Mouse (Mus musculus): Measurements from ENCODE around the gene Fam117a.
A peak's percentile ranks its signal among the peaks of the same experiment; 100 is the strongest.

Fam117a gene

GRCm38 (mm10) chr11:95336568-95337128, at the start of gene Fam117a:
TSS of gene Fam117a (plus strand) at chr11:95337018.
- peak; percentile 96 for DNase-seq (ENCODE audit: low read depth, low spot score)

- DNase-seq (ENCODE audit: low read depth, low spot score): no peak
These were observed 44.8 kb upstream of the Fam117a start for GRCm38 (mm10) chr11:95291998-95292397.

GRCm38 (mm10) chr11:95293017-95293624, 43.7 kb upstream of the Fam117a start:
- no peak for DNase-seq (ENCODE audit: low read depth, low spot score)

- DNase-seq (ENCODE audit: low read depth, low spot score): no peak
These were observed 41.1 kb upstream of the Fam117a start for GRCm38 (mm10) chr11:95295736-95296135.

GRCm38 (mm10) chr11:95298146-95298545, 38.7 kb upstream of the Fam117a start:
- DNase-seq (ENCODE audit: low read depth, low spot score): peak; percentile 55

- DNase-seq (ENCODE audit: low read depth, low spot score): no peak
These were observed 36.9 kb upstream of the Fam117a start for GRCm38 (mm10) chr11:95299886-95300285.

GRCm38 (mm10) chr11:95301772-95302171, 35.0 kb upstream of the Fam117a start:
- DNase-seq (ENCODE audit: low read depth, low spot score): no peak

- no peak for DNase-seq (ENCODE audit: low read depth, low spot score)
These were observed 31.2 kb upstream of the Fam117a start for GRCm38 (mm10) chr11:95305600-95305999.

- DNase-seq (ENCODE audit: low read depth, low spot score): no peak
These were observed 29.3 kb upstream of the Fam117a start for GRCm38 (mm10) chr11:95307526-95307925.

GRCm38 (mm10) chr11:95309510-95310006, 27.3 kb upstream of the Fam117a start:
- peak; percentile 98 for DNase-seq (ENCODE audit: low read depth, low spot score)

GRCm38 (mm10) chr11:95310007-95310647, 26.7 kb upstream of the Fam117a start, which contains the start of gene Kat7:
TSS of gene Kat7 (minus strand) at chr11:95310246.
- peak; percentile 99 for DNase-seq (ENCODE audit: low read depth, low spot score)

GRCm38 (mm10) chr11:95310648-95311424, 26.0 kb upstream of the Fam117a start:
- DNase-seq (ENCODE audit: low read depth, low spot score): no peak

- no peak for DNase-seq (ENCODE audit: low read depth, low spot score)
These were observed 25.4 kb upstream of the Fam117a start for GRCm38 (mm10) chr11:95311425-95311807.

- no peak for DNase-seq (ENCODE audit: low read depth, low spot score)
These were observed 21.4 kb upstream of the Fam117a start for GRCm38 (mm10) chr11:95315215-95315955.

GRCm38 (mm10) chr11:95318116-95318515, 18.7 kb upstream of the Fam117a start:
- no peak for DNase-seq (ENCODE audit: low read depth, low spot score)

GRCm38 (mm10) chr11:95319506-95319905, 17.3 kb upstream of the Fam117a start:
- no peak for DNase-seq (ENCODE audit: low read depth, low spot score)

GRCm38 (mm10) chr11:95320010-95320409, 16.8 kb upstream of the Fam117a start:
- no peak for DNase-seq (ENCODE audit: low read depth, low spot score)

- no peak for DNase-seq (ENCODE audit: low read depth, low spot score)
These were observed 12.6 kb upstream of the Fam117a start for GRCm38 (mm10) chr11:95324181-95324580.

GRCm38 (mm10) chr11:95325832-95326231, 11.0 kb upstream of the Fam117a start:
- DNase-seq (ENCODE audit: low read depth, low spot score): no peak

- no peak for DNase-seq (ENCODE audit: low read depth, low spot score)
These were observed 10.6 kb upstream of the Fam117a start for GRCm38 (mm10) chr11:95326243-95326642.

- no peak for DNase-seq (ENCODE audit: low read depth, low spot score)
These were observed 8.2 kb upstream of the Fam117a start for GRCm38 (mm10) chr11:95328629-95329028.
